Mouse (Mus musculus) T-cell, adult 66 days (primary cell): ENCODE data around the gene Neb. TPM values are rescaled to one million over a fixed set of nuclear protein-coding genes. Genes with fewer than 3 reads are reported as not detected.

Experiments used
- total RNA-seq, 2 experiments: library from RNA; stranded (reverse); gene quantifications; 3 replicates in 1 of 2; 4 replicates in 1 of 2; pipeline ENCODE4 v1.2.4; 2023

Gene Neb
- total RNA-seq: 1 to 10 TPM; 3.9 to 4.6 TPM

DNA sequence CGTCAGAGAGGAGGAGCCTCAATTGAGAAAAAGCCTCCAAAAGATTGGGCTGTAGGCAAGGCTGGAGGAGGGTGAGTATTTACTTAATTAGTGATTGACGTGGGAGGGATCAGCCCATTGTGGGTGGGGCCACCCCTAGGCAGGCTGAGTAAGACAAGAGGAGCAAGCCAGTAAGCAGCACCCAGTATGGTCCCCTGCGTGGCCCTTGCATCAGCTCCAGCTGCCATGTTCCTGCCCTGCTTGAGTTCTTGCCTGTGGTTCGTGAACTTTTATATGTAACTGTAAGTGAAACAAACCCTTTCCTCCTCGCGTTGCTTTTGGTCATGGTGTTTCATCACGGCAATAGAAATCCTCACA lies at the start of gene Neb:
TSS of gene Neb (minus strand) at position 27 of the 357 bp plus-strand sequence.

DNA sequence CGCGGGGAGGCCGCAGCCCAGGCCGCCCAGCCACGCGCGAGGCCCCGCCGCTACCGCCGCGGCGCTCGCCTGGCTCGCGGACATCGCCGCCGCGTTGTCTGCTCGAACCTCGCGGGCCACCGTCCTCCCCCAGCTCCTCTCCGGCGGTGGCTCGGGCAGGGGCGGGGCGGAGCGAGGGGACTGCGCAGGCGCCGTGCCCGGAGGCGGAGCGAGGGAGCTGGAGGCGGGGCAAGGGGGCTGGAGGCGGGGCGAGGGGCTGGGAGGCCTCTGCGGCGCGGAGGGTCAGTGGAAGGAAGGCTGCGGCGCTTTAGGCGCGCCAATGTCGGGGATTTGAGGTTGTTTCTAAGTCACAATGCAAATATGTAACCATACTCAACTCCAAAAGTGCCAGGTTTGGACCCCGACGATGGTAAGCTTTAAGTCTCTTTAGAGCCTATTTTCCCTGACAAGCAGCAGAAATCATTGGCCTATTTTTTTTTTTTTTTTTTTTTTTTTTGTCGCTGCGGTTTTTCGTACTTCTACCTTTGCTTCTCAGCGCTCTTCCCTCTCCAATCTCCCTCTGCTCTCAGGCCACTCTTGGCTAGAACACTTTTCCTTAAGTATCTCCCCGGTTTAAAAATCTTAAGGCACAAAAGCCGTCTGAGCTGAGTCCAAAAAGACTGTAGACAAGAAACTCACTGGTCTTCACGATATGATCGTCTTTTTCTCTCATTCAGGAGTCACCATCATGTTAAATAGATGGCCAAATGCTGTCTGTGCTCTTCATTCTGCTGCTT lies 46.7 kb upstream of the Neb start, which contains the start of gene Arl5a:
TSS of gene Arl5a (minus strand) at position 155 of the 776 bp plus-strand sequence.

Other genes with a start within 250 kb of the Neb start
- gene Arl5a, start 46.4 kb upstream of the Neb start, total RNA-seq: 10 to 100 TPM; 32.5 to 32.8 TPM